ENCODE assay signal across 23 mouse cellular contexts in the genomic region with DNA sequence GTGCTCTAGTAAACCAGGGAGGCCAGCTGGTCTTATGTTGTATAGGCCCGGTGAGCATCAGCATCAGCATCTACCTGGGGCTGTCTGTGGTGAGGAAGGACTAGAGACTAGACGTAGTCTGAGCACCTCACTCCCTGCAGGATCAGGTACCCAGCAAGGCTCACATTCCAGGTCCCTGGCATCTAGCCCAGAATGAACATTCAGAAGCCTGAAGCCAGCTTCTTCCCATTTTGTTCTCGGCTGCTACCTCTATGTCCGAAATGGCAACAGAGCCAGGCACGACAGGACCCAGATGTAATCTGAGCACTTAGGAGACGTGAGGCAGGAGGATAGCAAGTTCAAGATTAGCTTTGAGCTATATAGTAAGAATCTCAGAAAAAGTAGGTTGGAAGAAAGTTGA. TPM values are rescaled to one million over a fixed set of nuclear protein-coding genes. Genes with fewer than 3 reads are reported as not detected.
A peak's percentile ranks its signal among the peaks of the same experiment; 100 is the strongest.
DNase-seq lines count a peak whose midpoint lies in the region; ATAC-seq lines count a peak whose summit lies in the region.
"Had no signal": no experiment of that assay in that cellular context is flagged by ENCODE, and none has a peak within 500 bp of the region (broad histone marks: within the 10 kb centered on the region; RNA-seq: fewer than 3 reads in every experiment).

No protein-coding gene starts in this region.

- no peak for DNase-seq in heart, adult 8-10 months (ENCODE audit: low spot score)
- peak; percentile 30 to 48 for DNase-seq in kidney, postnatal 36 days
- DNase-seq in kidney, postnatal 10 days = no peak
- DNase-seq in embryonic facial prominence, embryonic 14.5 days (ENCODE audit: low spot score) = peak; percentile 54
- DNase-seq in midbrain, embryonic 10.5 days (ENCODE audit: low spot score) = no peak
- DNase-seq: gastrocnemius, adult 2 months; heart, postnatal 14 days; thymus, adult 18-20 months had no signal

- no peak overlapping the region for H3K4me2 ChIP-seq in heart, embryonic 15.5 days
- H3K4me2 ChIP-seq in embryonic facial prominence, embryonic 14.5 days (ENCODE audit: low read depth, low read length) = no peak overlapping the region
- H3K4me2 ChIP-seq in liver, embryonic 16.5 days (ENCODE audit: low read depth, low read length) = peak overlapping the region; percentile 40
- H3K4me2 ChIP-seq: hindbrain, embryonic 14.5 days; lung, embryonic 14.5 days; midbrain, embryonic 13.5 days had no signal

- H3K27me3 ChIP-seq in heart, embryonic 15.5 days = peaks cover 2% of the 10 kb centered on the region; the same call in 1 of the 2 replicates
- H3K27me3 ChIP-seq in embryonic facial prominence, embryonic 14.5 days (replicated peaks; ENCODE audit: control insufficient read depth, insufficient read depth, low read length) = no peaks in the 10 kb centered on the region
- H3K27me3 ChIP-seq in liver, embryonic 16.5 days (ENCODE audit: control insufficient read depth, insufficient read depth, low read depth, low read length) = no peaks in the 10 kb centered on the region
- no peaks in the 10 kb centered on the region for H3K27me3 ChIP-seq in midbrain, embryonic 10.5 days (ENCODE audit: low read depth, poor library complexity, severe bottlenecking)
- H3K27me3 ChIP-seq: midbrain, embryonic 13.5 days had no signal

- no peak for ATAC-seq in heart, embryonic 15.5 days (replicated peaks; ENCODE audit: insufficient number of reproducible peaks, insufficient read depth, low FRiP score, low read depth)
- ATAC-seq in embryonic facial prominence, embryonic 14.5 days (ENCODE audit: low read depth) = peak; percentile 24; the same call in 1 of the 2 replicates
- no peak for ATAC-seq in liver, embryonic 16.5 days (ENCODE audit: low read depth)
- no peak for ATAC-seq in erythroid progenitor cell, adult 5-6 weeks (replicated peaks; ENCODE audit: low FRiP score, poor library complexity, severe bottlenecking)
- ATAC-seq: forebrain, embryonic 16.5 days; midbrain, embryonic 13.5 days had no signal

- 43% methylated on average over 6 of the region's 6 CpGs for WGBS in heart, embryonic 15.5 days
- 56% methylated on average over 6 of the region's 6 CpGs for WGBS in embryonic facial prominence, embryonic 14.5 days
- 67% methylated on average over 6 of the region's 6 CpGs for WGBS in liver, embryonic 16.5 days (ENCODE audit: insufficient replicate concordance)
- WGBS in midbrain, embryonic 10.5 days = 91% methylated on average over 6 of the region's 6 CpGs

- H3K4me3 ChIP-seq in heart, embryonic 15.5 days = no peak overlapping the region
- no peak overlapping the region for H3K4me3 ChIP-seq in embryonic facial prominence, embryonic 14.5 days (ENCODE audit: low read depth, low read length)
- 0 out of 2 replicates have a peak overlapping the region, but pooled peaks have one; percentile 5 for H3K4me3 ChIP-seq in liver, embryonic 16.5 days (ENCODE audit: low read depth, low read length)
- no peak overlapping the region for H3K4me3 ChIP-seq in midbrain, embryonic 10.5 days
- H3K4me3 ChIP-seq: erythroblast, embryonic 14.5 days; gastrocnemius, adult 2 months; left cerebral cortex, adult 2 months; midbrain, embryonic 13.5 days had no signal

- peaks cover 39% of the 10 kb centered on the region for H3K4me1 ChIP-seq in heart, embryonic 15.5 days (replicated peaks)
- H3K4me1 ChIP-seq in embryonic facial prominence, embryonic 14.5 days (ENCODE audit: control insufficient read depth, insufficient read depth, low read length) = no peaks in the 10 kb centered on the region
- peaks cover 69% of the 10 kb centered on the region for H3K4me1 ChIP-seq in liver, embryonic 16.5 days (ENCODE audit: control insufficient read depth, low read depth, low read length)
- H3K4me1 ChIP-seq in midbrain, embryonic 10.5 days = peaks cover 26% of the 10 kb centered on the region

- no peak overlapping the region for H3K9ac ChIP-seq in heart, embryonic 15.5 days
- H3K9ac ChIP-seq in embryonic facial prominence, embryonic 14.5 days (ENCODE audit: low read depth, low read length) = no peak overlapping the region
- H3K9ac ChIP-seq in liver, embryonic 16.5 days (ENCODE audit: low read depth, low read length) = no peak overlapping the region
- H3K9ac ChIP-seq: hindbrain, embryonic 14.5 days; lung, embryonic 14.5 days; midbrain, embryonic 13.5 days had no signal

- H3K36me3 ChIP-seq in heart, embryonic 15.5 days = peaks cover 66% of the 10 kb centered on the region; the same call in 1 of the 2 replicates
- peaks cover 89% of the 10 kb centered on the region for H3K36me3 ChIP-seq in embryonic facial prominence, embryonic 14.5 days (ENCODE audit: control insufficient read depth, insufficient read depth, low read length)
- H3K36me3 ChIP-seq in liver, embryonic 16.5 days (ENCODE audit: control insufficient read depth, insufficient read depth) = peaks cover 48% of the 10 kb centered on the region
- peaks cover 86% of the 10 kb centered on the region for H3K36me3 ChIP-seq in midbrain, embryonic 10.5 days

- peak overlapping the region; percentile 30; the same call in 1 of the 2 replicates for H3K27ac ChIP-seq in heart, embryonic 15.5 days
- peak overlapping the region; percentile 39; the same call in 1 of the 2 replicates for H3K27ac ChIP-seq in embryonic facial prominence, embryonic 14.5 days (replicated peaks; ENCODE audit: low read depth, low read length)
- H3K27ac ChIP-seq in liver, embryonic 16.5 days (ENCODE audit: low read length) = peak overlapping the region; percentile 82
- no peak overlapping the region for H3K27ac ChIP-seq in midbrain, embryonic 10.5 days (replicated peaks)
- H3K27ac ChIP-seq: gastrocnemius, adult 2 months; hindbrain, embryonic 14.5 days; left cerebral cortex, adult 2 months had no signal

- no peaks in the 10 kb centered on the region for H3K9me3 ChIP-seq in heart, embryonic 15.5 days (replicated peaks)
- H3K9me3 ChIP-seq in embryonic facial prominence, embryonic 14.5 days (ENCODE audit: control insufficient read depth, low read length) = no peaks in the 10 kb centered on the region
- H3K9me3 ChIP-seq in liver, embryonic 16.5 days (replicated peaks; ENCODE audit: control insufficient read depth, low read length) = no peaks in the 10 kb centered on the region
- no peaks in the 10 kb centered on the region for H3K9me3 ChIP-seq in midbrain, embryonic 10.5 days (replicated peaks)
- H3K9me3 ChIP-seq: midbrain, embryonic 13.5 days had no signal

RNA-seq across cellular contexts. Expression of a gene that starts 11.0 kb away (rescaled TPM):
- polyA plus RNA-seq in heart, embryonic 15.5 days (2015; fragmentation: Nextera tagmentation; extraction: Ambion mirVana) = 1.1 and 3.3 TPM in 2 replicates
- total RNA-seq in heart, adult 8-10 months (2022) = under 1 TPM; 0.22 to 0.65 (median 0.50) TPM
- polyA plus RNA-seq in embryonic facial prominence, embryonic 14.5 days (2014; fragmentation: Nextera tagmentation; extraction: Ambion mirVana) = 7.0 and 8.5 TPM in 2 replicates
- 3.2 and 3.6 TPM in 2 replicates for polyA plus RNA-seq in liver, embryonic 16.5 days (2015; fragmentation: Nextera tagmentation; extraction: Ambion mirVana)
- not detected in 2 replicates for total RNA-seq in erythroid progenitor cell, adult 5-6 weeks (2015; ENCODE audit: low replicate concordance)
- total RNA-seq in erythroid progenitor cell, adult 5-6 weeks (2017; ENCODE audit: low replicate concordance) = 0.98 and 2.7 TPM in 2 replicates
- polyA plus RNA-seq in midbrain, embryonic 10.5 days (2016; fragmentation: Nextera tagmentation; extraction: Ambion mirVana) = 17.2 and 39.7 TPM in 2 replicates
- total RNA-seq: granulocyte monocyte progenitor cell, adult 5-6 weeks had no signal

RNA-seq across cellular contexts. Expression of a gene that starts 31.0 kb away (rescaled TPM):
- 38.8 and 48.5 TPM in 2 replicates for polyA plus RNA-seq in heart, embryonic 15.5 days (2015; fragmentation: Nextera tagmentation; extraction: Ambion mirVana)
- total RNA-seq in heart, adult 8-10 months (2022) = 100 to 1,000 TPM in 3 of 4 experiments, 10 to 100 TPM in 1; 96.9 to 117 (median 106) TPM
- 33.7 and 35.7 TPM in 2 replicates for polyA plus RNA-seq in embryonic facial prominence, embryonic 14.5 days (2014; fragmentation: Nextera tagmentation; extraction: Ambion mirVana)
- polyA plus RNA-seq in liver, embryonic 16.5 days (2015; fragmentation: Nextera tagmentation; extraction: Ambion mirVana) = 27.2 and 28.6 TPM in 2 replicates
- total RNA-seq in erythroid progenitor cell, adult 5-6 weeks (2015; ENCODE audit: low replicate concordance) = 10.1 and 21.8 TPM in 2 replicates
- 3.1 and 9.2 TPM in 2 replicates for total RNA-seq in erythroid progenitor cell, adult 5-6 weeks (2017; ENCODE audit: low replicate concordance)
- 61.7 and 70.5 TPM in 2 replicates for polyA plus RNA-seq in midbrain, embryonic 10.5 days (2016; fragmentation: Nextera tagmentation; extraction: Ambion mirVana)

RNA-seq across cellular contexts. Expression of a gene that starts 43.6 kb away (rescaled TPM):
- not detected in 2 replicates for polyA plus RNA-seq in heart, embryonic 15.5 days (2015; fragmentation: Nextera tagmentation; extraction: Ambion mirVana)
- total RNA-seq in heart, adult 8-10 months (2022) = not detected
- not detected in 2 replicates for polyA plus RNA-seq in embryonic facial prominence, embryonic 14.5 days (2014; fragmentation: Nextera tagmentation; extraction: Ambion mirVana)
- polyA plus RNA-seq in liver, embryonic 16.5 days (2015; fragmentation: Nextera tagmentation; extraction: Ambion mirVana) = not detected in 2 replicates
- total RNA-seq in erythroid progenitor cell, adult 5-6 weeks (2015; ENCODE audit: low replicate concordance) = not detected in 2 replicates
- not detected in 2 replicates for total RNA-seq in erythroid progenitor cell, adult 5-6 weeks (2017; ENCODE audit: low replicate concordance)
- polyA plus RNA-seq in midbrain, embryonic 10.5 days (2016; fragmentation: Nextera tagmentation; extraction: Ambion mirVana) = not detected in 2 replicates
- total RNA-seq: adrenal gland, postnatal 4 days; ES-E14; gastrocnemius, adult 2 months; granulocyte monocyte progenitor cell, adult 5-6 weeks; heart, postnatal 14 days; layer of hippocampus, adult 8-10 months; left cerebral cortex, adult 2 months had no signal
- polyA plus RNA-seq: erythroblast, embryonic 14.5 days; forebrain, embryonic 16.5 days; hindbrain, embryonic 14.5 days; kidney, embryonic 14.5 days; limb, embryonic 11.5 days; lung, embryonic 14.5 days; midbrain, embryonic 13.5 days had no signal

RNA-seq across cellular contexts. Expression of a gene that starts 48.2 kb away (rescaled TPM):
- polyA plus RNA-seq in heart, embryonic 15.5 days (2015; fragmentation: Nextera tagmentation; extraction: Ambion mirVana) = 44.7 and 68.9 TPM in 2 replicates
- 10 to 100 TPM; 26.3 to 33.8 (median 29.8) TPM for total RNA-seq in heart, adult 8-10 months (2022)
- 93.5 and 93.7 TPM in 2 replicates for polyA plus RNA-seq in embryonic facial prominence, embryonic 14.5 days (2014; fragmentation: Nextera tagmentation; extraction: Ambion mirVana)
- polyA plus RNA-seq in liver, embryonic 16.5 days (2015; fragmentation: Nextera tagmentation; extraction: Ambion mirVana) = 34.5 and 36.0 TPM in 2 replicates
- 18.7 and 30.6 TPM in 2 replicates for total RNA-seq in erythroid progenitor cell, adult 5-6 weeks (2015; ENCODE audit: low replicate concordance)
- total RNA-seq in erythroid progenitor cell, adult 5-6 weeks (2017; ENCODE audit: low replicate concordance) = 9.8 and 31.8 TPM in 2 replicates
- polyA plus RNA-seq in midbrain, embryonic 10.5 days (2016; fragmentation: Nextera tagmentation; extraction: Ambion mirVana) = 106 and 108 TPM in 2 replicates

Comparison
In these comparisons a context has a peak if more than half of its experiments do, and no peak if none do; other contexts are left out.
1. DNase-seq: peak in kidney, postnatal 36 days (2 of 2) and embryonic facial prominence, embryonic 14.5 days (single experiment); none in heart, adult 8-10 months (single experiment), kidney, postnatal 10 days (single experiment) and midbrain, embryonic 10.5 days (single experiment).